Mouse (Mus musculus) testis, adult 2 months (tissue): ENCODE results near the gene Tnfrsf17. TPM values are rescaled to one million over a fixed set of nuclear protein-coding genes. Genes with fewer than 3 reads are reported as not detected.

Experiments
- H3K27ac ChIP-seq: fragments of 200-500 bp; 2 replicates; pipeline ENCODE4 v1.5.1; 2012; ENCODE audit warnings: low read depth, low read length; ENCODE audit not compliant: control insufficient read depth, insufficient read depth
- H3K27me3 ChIP-seq: fragments of 200-500 bp; 2 replicates; pipeline ENCODE4 v1.6.1; 2012; ENCODE audit warnings: mild to moderate bottlenecking, low read length, moderate library complexity; ENCODE audit not compliant: control insufficient read depth, insufficient read depth
- H3K36me3 ChIP-seq: fragments of 200-500 bp; 2 replicates; pipeline ENCODE4 v1.6.1; 2012; ENCODE audit warnings: mild to moderate bottlenecking, low read length; ENCODE audit not compliant: control insufficient read depth, insufficient read depth
- H3K4me1 ChIP-seq: fragments of 200-500 bp; 2 replicates; pipeline ENCODE4 v1.6.1; 2012; ENCODE audit warnings: low read length; ENCODE audit not compliant: control insufficient read depth, insufficient read depth
- H3K4me3 ChIP-seq: fragments of 200-500 bp; 2 replicates; pipeline ENCODE4 v1.5.1; 2012; ENCODE audit warnings: low read depth, mild to moderate bottlenecking, low read length, moderate library complexity, mixed read lengths; ENCODE audit not compliant: control insufficient read depth
- CTCF ChIP-seq: fragments of 200-500 bp; IDR thresholded peaks from 2 replicates; pipeline ENCODE4 v1.5.1; 2012; ENCODE audit warnings: low read depth, mild to moderate bottlenecking, inconsistent platforms, low read length, moderate library complexity; ENCODE audit not compliant: control insufficient read depth, insufficient read depth, insufficient replicate concordance
- POLR2A ChIP-seq: fragments of 200-500 bp; IDR thresholded peaks from 2 replicates; pipeline ENCODE4 v1.6.1; 2012; ENCODE audit warnings: low read depth, mild to moderate bottlenecking, inconsistent platforms, low read length, moderate library complexity; ENCODE audit not compliant: control insufficient read depth
- polyA plus RNA-seq: library from polyadenylated mRNA; depleted of rRNA; stranded (reverse); fragments of >200 nt; gene quantifications from 2 replicates; pipeline ENCODE4 v1.2.3, GENCODE M21; 2012

The Tnfrsf17 gene
- polyA plus RNA-seq, 1 experiment, result not detected

DNA sequence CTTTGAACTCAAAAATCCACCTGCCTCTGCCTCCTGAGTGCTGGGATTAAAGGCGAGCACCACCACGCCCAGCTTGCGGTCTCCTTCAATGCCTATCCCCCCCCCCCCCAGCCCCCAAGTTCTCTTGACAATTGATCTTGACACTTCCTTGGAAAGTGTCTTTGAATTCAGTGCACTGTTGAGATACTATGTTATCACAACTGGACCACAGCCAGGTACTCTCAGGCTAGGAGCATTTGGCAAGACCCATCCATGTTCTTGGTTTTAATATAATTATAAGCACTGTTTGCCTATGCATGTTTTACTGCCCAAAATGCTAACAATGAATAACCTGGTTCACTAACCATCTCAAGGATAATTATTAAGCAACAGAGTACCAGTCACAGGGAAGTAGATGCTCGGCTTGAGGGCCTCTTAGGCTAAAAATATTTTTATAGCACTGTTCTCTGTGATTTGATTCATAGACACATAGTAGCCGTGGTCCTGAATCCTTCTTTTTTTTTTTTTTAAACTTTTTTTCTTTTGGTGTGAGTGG lies 2.2 kb downstream of the Tnfrsf17 start:
- no peaks in the 10 kb centered on the region for H3K27me3 ChIP-seq
- TF ChIP-seq CTCF, result no peak
- TF ChIP-seq POLR2A, result no peak
- H3K4me3 ChIP-seq, result no peak overlapping the region
- no peak overlapping the region for H3K27ac ChIP-seq
- no peaks in the 10 kb centered on the region for H3K36me3 ChIP-seq
- H3K4me1 ChIP-seq, result no peaks in the 10 kb centered on the region

DNA sequence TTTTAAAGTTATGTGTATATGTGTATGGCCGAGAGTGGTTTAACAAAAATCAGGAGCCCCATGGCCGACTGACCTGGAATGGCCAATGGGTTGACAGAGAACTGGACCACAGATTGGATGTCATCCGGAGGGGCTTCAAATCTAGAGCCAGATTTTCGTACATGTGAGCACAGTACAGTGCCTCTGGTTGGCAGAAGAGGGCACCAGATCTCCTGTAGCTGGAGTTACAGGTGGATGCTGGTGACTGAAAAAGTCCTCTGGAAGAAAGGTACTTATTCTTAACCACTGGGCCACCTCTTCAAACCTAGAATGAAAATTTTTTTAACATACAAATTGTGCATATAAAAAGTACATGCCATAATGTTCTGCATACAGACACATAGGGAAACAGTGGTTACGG lies 3.1 kb downstream of the Tnfrsf17 start:
- TF ChIP-seq CTCF (no peak), POLR2A (no peak)
- no peak overlapping the region for H3K27ac ChIP-seq
- no peaks in the 10 kb centered on the region for H3K4me1 ChIP-seq
- H3K4me3 ChIP-seq, result no peak overlapping the region
- no peaks in the 10 kb centered on the region for H3K36me3 ChIP-seq
- H3K27me3 ChIP-seq, result no peaks in the 10 kb centered on the region

DNA sequence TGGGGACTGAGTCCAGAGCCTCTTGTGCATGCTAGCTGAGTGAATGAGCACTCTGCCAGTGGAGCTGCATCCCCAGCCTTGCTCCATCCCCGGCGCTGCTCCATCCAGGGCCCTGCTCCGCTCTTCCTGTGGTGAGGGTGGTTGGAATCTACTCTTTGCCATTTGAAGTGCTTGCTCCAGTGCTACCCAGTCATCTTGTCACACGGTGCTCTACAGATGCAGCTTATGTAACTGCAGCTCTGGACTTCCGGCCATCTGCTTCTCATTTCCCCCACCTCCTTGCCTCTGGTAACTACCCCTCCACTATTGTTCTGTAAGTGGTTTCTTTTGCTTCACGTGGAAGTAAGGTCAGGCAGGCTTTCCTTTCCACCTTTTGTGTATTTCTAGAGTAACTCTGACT lies 3.7 kb downstream of the Tnfrsf17 start:
- TF ChIP-seq POLR2A, result no peak
- no peak for TF ChIP-seq CTCF
- Histone ChIP-seq H3K4me3 (no peak overlapping the region), H3K27ac (no peak overlapping the region), H3K36me3 (no peaks in the 10 kb centered on the region), H3K27me3 (no peaks in the 10 kb centered on the region), H3K4me1 (no peaks in the 10 kb centered on the region; the same call in 1 of the 2 replicates)

GRCm38 (mm10) chr16:11322409-11323323 lies 9.1 kb downstream of the Tnfrsf17 start, which contains the start of gene Snx29:
Gene Snx29, plus strand, starts transcription at chr16:11322908.
- Histone ChIP-seq H3K27me3 (no peaks in the 10 kb centered on the region), H3K4me3 (peak within 1 kb of the TSS; percentile 99), H3K27ac (peak within 1 kb of the TSS; percentile 82), H3K36me3 (no peaks in the 10 kb centered on the region), H3K4me1 (peaks cover 5% of the 10 kb centered on the region)
- TF ChIP-seq CTCF, result no peak
- peak; percentile 64 for TF ChIP-seq POLR2A

DNA sequence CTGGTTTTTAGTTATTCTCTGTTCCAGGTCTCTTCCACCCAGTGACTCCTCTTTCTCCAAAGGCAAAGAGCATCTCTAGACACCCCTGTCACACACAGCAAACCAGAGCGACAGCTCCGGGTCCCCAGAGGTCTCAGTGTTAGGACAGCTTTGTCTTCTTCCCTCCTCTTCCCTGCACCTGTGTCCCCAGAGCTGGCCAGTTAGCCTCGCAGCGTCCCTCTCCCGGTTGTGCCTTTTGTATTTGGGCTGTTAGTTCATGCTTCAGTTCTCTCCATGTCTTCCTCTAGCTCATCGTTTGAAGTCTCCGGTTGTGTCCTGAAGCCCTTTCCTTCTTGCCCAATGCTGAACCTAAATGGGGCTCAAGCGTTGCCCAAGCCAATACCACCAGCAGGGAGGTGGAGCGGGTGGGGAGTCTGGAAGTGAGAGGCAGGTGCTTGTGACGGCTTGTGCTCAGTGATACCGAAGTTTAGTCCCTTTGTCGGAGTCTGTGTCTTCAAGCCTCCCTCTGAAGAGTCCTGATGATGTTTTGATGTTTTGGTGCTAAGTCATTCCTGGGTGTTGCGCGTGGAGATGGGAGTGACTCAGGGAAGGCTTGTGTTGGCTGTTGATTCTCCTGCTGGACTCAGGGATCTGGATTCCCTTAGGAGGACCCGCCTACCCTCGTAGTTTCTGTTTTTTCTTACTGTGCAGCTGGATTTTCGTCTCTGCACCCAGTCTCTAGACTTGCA lies 9.9 kb downstream of the Tnfrsf17 start:
- peak overlapping the region; percentile 99 for H3K4me3 ChIP-seq
- peak overlapping the region; percentile 3; the same call in 1 of the 2 replicates for H3K27ac ChIP-seq
- peaks cover 5% of the 10 kb centered on the region for H3K4me1 ChIP-seq
- no peak for TF ChIP-seq CTCF
- TF ChIP-seq POLR2A, result no peak
- H3K27me3 ChIP-seq, result no peaks in the 10 kb centered on the region
- H3K36me3 ChIP-seq, result no peaks in the 10 kb centered on the region

- no peak overlapping the region for H3K27ac ChIP-seq
- H3K36me3 ChIP-seq, result no peaks in the 10 kb centered on the region
- H3K27me3 ChIP-seq, result no peaks in the 10 kb centered on the region
- no peaks in the 10 kb centered on the region for H3K4me1 ChIP-seq
- H3K4me3 ChIP-seq, result no peak overlapping the region
- no peak for TF ChIP-seq CTCF
- TF ChIP-seq POLR2A, result no peak
These were observed 16.6 kb downstream of the Tnfrsf17 start for GRCm38 (mm10) chr16:11330081-11330800.
